Mouse (Mus musculus) E14TG2a.4 (cell line): ENCODE data around the gene Lenep.

Source experiments
- CTCF ChIP-seq: conservative IDR thresholded peaks from 2 replicates; pipeline ENCODE4 v1.5.1; 2014; ENCODE audit warnings: low read length
- NANOG ChIP-seq: IDR thresholded peaks from 2 replicates; pipeline ENCODE4 v1.6.1; 2014; ENCODE audit warnings: borderline replicate concordance, low read length, mixed read lengths

DNA sequence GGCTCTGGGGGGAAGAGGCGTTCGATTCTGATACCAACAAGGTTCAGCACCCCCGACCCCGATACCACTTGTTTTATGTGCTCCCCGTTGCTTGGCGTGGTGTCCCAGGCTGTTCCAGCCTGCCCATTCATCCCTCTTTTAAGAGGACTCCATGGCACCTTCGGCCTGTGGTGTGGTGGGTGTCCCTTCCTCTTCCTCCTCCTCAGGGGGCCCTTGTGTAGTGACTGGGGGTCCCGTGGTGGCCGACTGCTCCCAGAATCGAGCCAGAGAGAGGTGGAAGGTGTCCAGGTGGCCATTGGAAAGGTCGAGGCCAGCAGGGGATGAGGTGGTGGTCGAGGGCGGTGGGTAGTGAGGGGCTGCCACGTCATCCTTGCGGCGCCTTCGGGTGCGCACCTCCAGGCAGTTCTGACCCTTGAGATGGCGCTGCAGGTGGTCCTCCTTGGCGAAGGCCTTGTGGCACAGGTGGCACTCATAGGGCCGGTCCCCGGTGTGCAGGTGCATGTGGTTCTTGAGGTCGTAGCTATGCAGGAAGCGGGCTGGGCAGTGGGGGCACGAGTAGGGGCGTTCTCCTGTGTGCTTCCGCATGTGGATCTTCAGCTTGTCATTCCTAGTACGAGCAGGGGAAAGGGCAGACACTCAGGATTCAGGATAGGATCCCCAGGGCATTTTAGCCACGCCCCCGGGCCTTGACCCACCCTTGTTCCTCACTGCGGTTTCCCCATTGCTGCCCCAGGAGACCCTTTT lies 23.0 kb downstream of the Lenep start:
- TF ChIP-seq CTCF (no peak), NANOG (no peak)
